ENCODE assay signal across 8 mouse cellular contexts in the genomic region with DNA sequence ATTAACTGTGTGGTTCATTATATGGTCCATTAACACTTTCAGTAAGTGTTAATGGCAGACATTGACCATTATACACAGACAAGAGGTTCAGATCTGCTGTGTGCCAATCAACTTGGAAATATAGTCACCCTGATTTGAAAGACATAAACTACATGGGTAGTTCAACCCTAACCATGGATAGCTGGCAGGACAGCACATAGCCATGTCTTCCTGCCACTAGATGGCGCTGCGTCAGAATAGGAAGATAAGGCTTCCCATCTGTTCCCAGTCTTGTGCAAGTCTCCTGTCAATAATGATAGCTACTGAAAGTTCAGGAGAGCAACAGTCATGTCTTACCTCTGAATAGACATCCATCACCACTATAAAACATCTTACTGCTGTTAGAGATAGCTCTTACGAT.
DNase-seq lines count a peak whose midpoint lies in the region; ATAC-seq and TF ChIP-seq lines count a peak whose summit lies in the region.

No protein-coding gene starts in this region.

- peak; percentile 72 for TF ChIP-seq RAD21 in MEL (IDR thresholded peaks at IDR 0.05; ENCODE audit: low read depth, low read length)

- no peak overlapping the region for H3K4me2 ChIP-seq in intestine, postnatal 0 days (replicated peaks; ENCODE audit: low read depth)
- H3K4me2 ChIP-seq in liver, embryonic 14.5 days (ENCODE audit: low read depth), result no peak overlapping the region

- 25% methylated on average over 3 of the region's 3 CpGs for WGBS in intestine, postnatal 0 days
- 17% methylated on average over 3 of the region's 3 CpGs for WGBS in liver, embryonic 14.5 days (ENCODE audit: insufficient replicate concordance)

- no peak for TF ChIP-seq POLR2A in MEL (IDR thresholded peaks at IDR 0.05; ENCODE audit: control insufficient read depth in 1 of 2, insufficient read depth in 1 of 2, low read depth in 1 of 2, low read length in 2 of 2, poor library complexity in 1 of 2)

- no peaks in the 10 kb centered on the region for H3K9me3 ChIP-seq in MEL (replicated peaks; ENCODE audit: insufficient read depth, low read length)
- H3K9me3 ChIP-seq in intestine, postnatal 0 days (ENCODE audit: control insufficient read depth), result no peaks in the 10 kb centered on the region
- H3K9me3 ChIP-seq in liver, embryonic 14.5 days (ENCODE audit: control insufficient read depth, low read length), result no peaks in the 10 kb centered on the region

- no peaks in the 10 kb centered on the region; a peak in 1 of 4 replicates for H3K36me3 ChIP-seq in MEL (ENCODE audit: control insufficient read depth in 1 of 2, insufficient read depth in 2 of 2, low read length in 2 of 2)
- no peaks in the 10 kb centered on the region for H3K36me3 ChIP-seq in intestine, postnatal 0 days (ENCODE audit: control insufficient read depth, insufficient read depth)
- H3K36me3 ChIP-seq in liver, embryonic 14.5 days (replicated peaks; ENCODE audit: control insufficient read depth, insufficient read depth, low read depth), result no peaks in the 10 kb centered on the region

- DNase-seq in 3T3-L1 (ENCODE audit: low read depth, low spot score), result peak; percentile 10
- DNase-seq in MEL (ENCODE audit: low read depth, low spot score), result peak; percentile 78
- DNase-seq in cerebellum, adult 9-10 months, result peak; percentile 32
- peak; percentile 14 to 28 (median 28) for DNase-seq in liver, embryonic 14.5 days (ENCODE audit: low read depth in 3 of 3, low spot score in 3 of 3)
- peak; percentile 72 for DNase-seq in retina, embryonic 14.5 days (ENCODE audit: low spot score)

- peak; percentile 83 to 91 (median 90) for TF ChIP-seq CTCF in MEL (IDR thresholded peaks at IDR 0.05 in 2 of 3, conservative IDR thresholded peaks at IDR 0.05 in 1 of 3; ENCODE audit: control insufficient read depth in 1 of 3, insufficient read depth in 1 of 3, low read depth in 2 of 3, low read length in 3 of 3, poor library complexity in 1 of 3, severe bottlenecking in 1 of 3)
- peak; percentile 82 for TF ChIP-seq CTCF in intestine, postnatal 0 days (IDR thresholded peaks at IDR 0.05; ENCODE audit: low read depth)
- peak; percentile 82 for TF ChIP-seq CTCF in liver, embryonic 14.5 days (IDR thresholded peaks at IDR 0.05; ENCODE audit: low read depth)

- no peak overlapping the region for H3K9ac ChIP-seq in MEL (ENCODE audit: control insufficient read depth, low read depth, low read length, poor library complexity, severe bottlenecking)
- H3K9ac ChIP-seq in intestine, postnatal 0 days (ENCODE audit: low read depth, low read length), result no peak overlapping the region
- no peak overlapping the region for H3K9ac ChIP-seq in liver, embryonic 14.5 days (replicated peaks)

- no peak for TF ChIP-seq EP300 in MEL (IDR thresholded peaks at IDR 0.05; ENCODE audit: low read depth in 1 of 2, low read length in 2 of 2)
- TF ChIP-seq EP300 in liver, embryonic 14.5 days (IDR thresholded peaks at IDR 0.05; ENCODE audit: low read depth), result no peak

- no peaks in the 10 kb centered on the region for H3K4me1 ChIP-seq in MEL (ENCODE audit: control insufficient read depth in 1 of 2, insufficient read depth in 2 of 2, low read length in 2 of 2)
- no peaks in the 10 kb centered on the region for H3K4me1 ChIP-seq in intestine, postnatal 0 days (replicated peaks; ENCODE audit: control insufficient read depth, insufficient read depth, low read length)
- H3K4me1 ChIP-seq in liver, embryonic 14.5 days (replicated peaks; ENCODE audit: control insufficient read depth in 2 of 2, insufficient read depth in 2 of 2, low read length in 1 of 2), result no peaks in the 10 kb centered on the region

- no peaks in the 10 kb centered on the region; a peak in 1 of 4 replicates for H3K27me3 ChIP-seq in MEL (ENCODE audit: control insufficient read depth in 1 of 2, insufficient read depth in 2 of 2, low read length in 2 of 2)
- no peaks in the 10 kb centered on the region for H3K27me3 ChIP-seq in intestine, postnatal 0 days (replicated peaks; ENCODE audit: control insufficient read depth, insufficient read depth, low read length)
- H3K27me3 ChIP-seq in liver, embryonic 14.5 days (ENCODE audit: control insufficient read depth, insufficient read depth, low read length), result no peaks in the 10 kb centered on the region

- no peaks in the 10 kb centered on the region for H3K79me2 ChIP-seq in MEL (ENCODE audit: control insufficient read depth, insufficient read depth, low read length, poor library complexity)

- peak; percentile 85 for ATAC-seq in frontal cortex, adult (ENCODE audit: low TSS enrichment)
- peak; percentile 47 for ATAC-seq in intestine, postnatal 0 days
- ATAC-seq in liver, embryonic 14.5 days (ENCODE audit: insufficient read depth), result no peak
- ATAC-seq in monocyte, adult 5-6 weeks (replicated peaks; ENCODE audit: insufficient number of reproducible peaks, low FRiP score, low TSS enrichment, poor library complexity, severe bottlenecking), result no peak

- H3K27ac ChIP-seq in MEL (ENCODE audit: control insufficient read depth, low read depth, low read length), result no peak overlapping the region
- H3K27ac ChIP-seq in intestine, postnatal 0 days (ENCODE audit: low read depth, low read length), result no peak overlapping the region
- H3K27ac ChIP-seq in liver, embryonic 14.5 days, result no peak overlapping the region

- no peak overlapping the region for H3K4me3 ChIP-seq in MEL (ENCODE audit: control insufficient read depth in 1 of 2, insufficient read depth in 1 of 2, low read depth in 2 of 2, low read length in 2 of 2)
- no peak overlapping the region for H3K4me3 ChIP-seq in intestine, postnatal 0 days (ENCODE audit: low read depth, low read length)
- no peak overlapping the region for H3K4me3 ChIP-seq in liver, embryonic 14.5 days (ENCODE audit: insufficient read depth in 1 of 2, low read depth in 2 of 2, low read length in 2 of 2)

TF ChIP-seq in MEL, 35 proteins besides CTCF, POLR2A, EP300 and RAD21:
- peak; percentile 69 for TF ChIP-seq ZC3H11A (IDR thresholded peaks at IDR 0.05; ENCODE audit: low read depth, low read length)
- TF ChIP-seq BHLHE40 (IDR thresholded peaks at IDR 0.05; ENCODE audit: borderline replicate concordance, low read depth, low read length), result no peak
- peak; percentile 74 for TF ChIP-seq GATA1 (IDR thresholded peaks at IDR 0.05; ENCODE audit: low read depth, low read length)
- peak; percentile 93 for TF ChIP-seq SMC3 (IDR thresholded peaks at IDR 0.05; ENCODE audit: low read depth, low read length)

Comparison
In these comparisons a context has a peak if more than half of its experiments do, and no peak if none do; other contexts are left out.
1. DNase-seq: peak in every context shown above with its lines; median percentile 78 in MEL; 72 in retina, embryonic 14.5 days; 32 in cerebellum, adult 9-10 months; 28 in liver, embryonic 14.5 days; 10 in 3T3-L1.
2. ATAC-seq: peak in frontal cortex, adult (single experiment) and intestine, postnatal 0 days (single experiment); none in liver, embryonic 14.5 days (single experiment) and monocyte, adult 5-6 weeks (single experiment).
3. Peak in every context shown above with its lines, with median percentiles within 50 percentile points of each other: CTCF ChIP-seq.